Mouse (Mus musculus) erythroblast, embryonic 14.5 days (primary cell): ENCODE results near the gene Ssb.

ENCODE experiments used
- GATA1 ChIP-seq: IDR thresholded peaks from 2 replicates; pipeline ENCODE4 v1.6.1; 2012; ENCODE audit warnings: low read length, inconsistent platforms, mixed read lengths
- TAL1 ChIP-seq: IDR thresholded peaks from 3 replicates; pipeline ENCODE4 v1.6.1; 2012; ENCODE audit warnings: low read length, inconsistent platforms, mixed read lengths

DNA sequence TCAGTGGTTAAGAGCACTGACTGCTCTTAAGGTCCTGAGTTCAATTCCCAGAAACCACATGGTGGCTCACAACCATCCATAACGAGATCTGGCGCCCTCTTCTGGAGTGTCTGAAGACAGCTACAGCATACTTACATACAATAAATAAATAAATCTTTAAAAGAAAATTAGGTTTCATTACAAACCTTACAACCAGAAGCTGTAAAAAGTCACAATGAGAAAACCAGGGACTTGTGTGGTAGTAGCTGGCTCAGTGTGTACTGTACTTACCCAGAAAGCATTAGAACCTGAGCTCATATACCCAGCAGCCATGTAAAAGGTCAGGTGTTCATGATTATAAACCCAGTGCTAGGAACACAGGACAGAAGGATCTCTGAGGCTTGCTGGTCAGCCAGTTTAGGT, 22.6 kb downstream of the Ssb start:
- no peak for TF ChIP-seq GATA1
- TF ChIP-seq TAL1, result no peak
